Mouse (Mus musculus): ENCODE data around the gene Mrln. TPM values are rescaled to one million over a fixed set of nuclear protein-coding genes. Genes with fewer than 3 reads are reported as not detected.

The Mrln gene
- polyA plus RNA-seq, 1 experiment from 2014 or later = 0.59 TPM

- Histone ChIP-seq H3K9me3 (ENCODE audit: control insufficient read depth, low read length) (no peaks in the 10 kb centered on the region), H3K4me3 (replicated peaks; ENCODE audit: low read length) (no peak overlapping the region), H3K4me1 (replicated peaks; ENCODE audit: control insufficient read depth, insufficient read depth, low read length) (peaks cover 17% of the 10 kb centered on the region), H3K27ac (peak overlapping the region; percentile 68), H3K27me3 (ENCODE audit: control insufficient read depth, insufficient read depth, low read length) (no peaks in the 10 kb centered on the region), H3K36me3 (replicated peaks; ENCODE audit: control insufficient read depth, insufficient read depth) (peaks cover 37% of the 10 kb centered on the region), H3K4me2 (replicated peaks) (no peak overlapping the region), H3K9ac (peak overlapping the region; percentile 25; the same call in 1 of the 2 replicates)
- DNase-seq (ENCODE audit: low spot score) = no peak
- 81% methylated on average over 13 of the region's 13 CpGs for WGBS
- no peak for ATAC-seq (ENCODE audit: low FRiP score)
These were observed 36.1 kb upstream of the Mrln start for GRCm38 (mm10) chr10:70168396-70168795.

- Histone ChIP-seq H3K4me2 (replicated peaks) (no peak overlapping the region; the same call in 1 of the 2 replicates), H3K4me3 (replicated peaks; ENCODE audit: low read length) (no peak overlapping the region), H3K9me3 (ENCODE audit: control insufficient read depth, low read length) (no peaks in the 10 kb centered on the region), H3K4me1 (replicated peaks; ENCODE audit: control insufficient read depth, insufficient read depth, low read length) (peaks cover 17% of the 10 kb centered on the region), H3K36me3 (replicated peaks; ENCODE audit: control insufficient read depth, insufficient read depth) (peaks cover 37% of the 10 kb centered on the region), H3K9ac (peak overlapping the region; percentile 25; the same call in 1 of the 2 replicates), H3K27me3 (ENCODE audit: control insufficient read depth, insufficient read depth, low read length) (no peaks in the 10 kb centered on the region), H3K27ac (peak overlapping the region; percentile 68)
- WGBS = 41% methylated on average over 18 of the region's 18 CpGs
- ATAC-seq (ENCODE audit: low FRiP score) (peak; percentile 38; the same call in 1 of the 2 replicates), DNase-seq (ENCODE audit: low spot score) (no peak)
These were observed 35.4 kb upstream of the Mrln start for GRCm38 (mm10) chr10:70169044-70169443.

GRCm38 (mm10) chr10:70173314-70173713 is 31.1 kb upstream of the Mrln start:
- ATAC-seq (ENCODE audit: low FRiP score) = peak; percentile 44; the same call in 1 of the 2 replicates
- H3K36me3 ChIP-seq (replicated peaks; ENCODE audit: control insufficient read depth, insufficient read depth) = peaks cover 39% of the 10 kb centered on the region
- WGBS = 61% methylated on average over 3 of the region's 3 CpGs

GRCm38 (mm10) chr10:70174494-70175190 is 29.8 kb upstream of the Mrln start:
- Histone ChIP-seq H3K27ac (no peak overlapping the region), H3K27me3 (ENCODE audit: control insufficient read depth, insufficient read depth, low read length) (no peaks in the 10 kb centered on the region), H3K4me2 (replicated peaks) (no peak overlapping the region), H3K4me3 (replicated peaks; ENCODE audit: low read length) (no peak overlapping the region), H3K36me3 (replicated peaks; ENCODE audit: control insufficient read depth, insufficient read depth) (peaks cover 33% of the 10 kb centered on the region), H3K4me1 (replicated peaks; ENCODE audit: control insufficient read depth, insufficient read depth, low read length) (no peaks in the 10 kb centered on the region), H3K9me3 (ENCODE audit: control insufficient read depth, low read length) (no peaks in the 10 kb centered on the region), H3K9ac (no peak overlapping the region)
- ATAC-seq (ENCODE audit: low FRiP score) (no peak), DNase-seq (ENCODE audit: low spot score) (no peak)
- WGBS = 77% methylated on average over 16 of the region's 16 CpGs

More at GRCm38 (mm10) chr10:70173314-70173713, 31.1 kb upstream of the Mrln start:
- Histone ChIP-seq H3K4me1 (replicated peaks; ENCODE audit: control insufficient read depth, insufficient read depth, low read length) (peaks cover 12% of the 10 kb centered on the region), H3K4me2 (replicated peaks) (no peak overlapping the region), H3K9ac (no peak overlapping the region), H3K27ac (no peak overlapping the region), H3K27me3 (ENCODE audit: control insufficient read depth, insufficient read depth, low read length) (no peaks in the 10 kb centered on the region), H3K4me3 (replicated peaks; ENCODE audit: low read length) (no peak overlapping the region), H3K9me3 (ENCODE audit: control insufficient read depth, low read length) (no peaks in the 10 kb centered on the region)
- DNase-seq (ENCODE audit: low spot score) = peak; percentile 60

GRCm38 (mm10) chr10:70180727-70181126 is 23.7 kb upstream of the Mrln start:
- no peak overlapping the region for H3K4me2 ChIP-seq (replicated peaks)
- WGBS = 93% methylated on average over 9 of the region's 9 CpGs
- no peaks in the 10 kb centered on the region for H3K9me3 ChIP-seq (ENCODE audit: control insufficient read depth, low read length)
- no peaks in the 10 kb centered on the region for H3K27me3 ChIP-seq (ENCODE audit: control insufficient read depth, insufficient read depth, low read length)
- no peak overlapping the region for H3K4me3 ChIP-seq (replicated peaks; ENCODE audit: low read length)
- H3K9ac ChIP-seq = no peak overlapping the region
- H3K4me1 ChIP-seq (replicated peaks; ENCODE audit: control insufficient read depth, insufficient read depth, low read length) = peaks cover 9% of the 10 kb centered on the region
- DNase-seq (ENCODE audit: low spot score) = no peak
- H3K36me3 ChIP-seq (replicated peaks; ENCODE audit: control insufficient read depth, insufficient read depth) = peaks cover 17% of the 10 kb centered on the region; the same call in 1 of the 2 replicates
- ATAC-seq (ENCODE audit: low FRiP score) = no peak
- H3K27ac ChIP-seq = no peak overlapping the region

- Histone ChIP-seq H3K9ac (no peak overlapping the region), H3K27me3 (ENCODE audit: control insufficient read depth, insufficient read depth, low read length) (no peaks in the 10 kb centered on the region), H3K4me3 (replicated peaks; ENCODE audit: low read length) (no peak overlapping the region), H3K9me3 (ENCODE audit: control insufficient read depth, low read length) (no peaks in the 10 kb centered on the region), H3K4me1 (replicated peaks; ENCODE audit: control insufficient read depth, insufficient read depth, low read length) (peaks cover 9% of the 10 kb centered on the region), H3K36me3 (replicated peaks; ENCODE audit: control insufficient read depth, insufficient read depth) (peaks cover 17% of the 10 kb centered on the region; the same call in 1 of the 2 replicates), H3K4me2 (replicated peaks) (no peak overlapping the region), H3K27ac (no peak overlapping the region)
- WGBS = 84% methylated on average over 11 of the region's 11 CpGs
- ATAC-seq (ENCODE audit: low FRiP score) (no peak), DNase-seq (ENCODE audit: low spot score) (no peak)
These were observed 23.0 kb upstream of the Mrln start for GRCm38 (mm10) chr10:70181279-70181972.

GRCm38 (mm10) chr10:70183210-70184080 is 21.0 kb upstream of the Mrln start:
- no peak overlapping the region for H3K9ac ChIP-seq
- H3K36me3 ChIP-seq (replicated peaks; ENCODE audit: control insufficient read depth, insufficient read depth) = peaks cover 25% of the 10 kb centered on the region
- H3K4me3 ChIP-seq (replicated peaks; ENCODE audit: low read length) = no peak overlapping the region
- H3K27me3 ChIP-seq (ENCODE audit: control insufficient read depth, insufficient read depth, low read length) = no peaks in the 10 kb centered on the region
- DNase-seq (ENCODE audit: low spot score) (no peak), ATAC-seq (ENCODE audit: low FRiP score) (peak; percentile 34; the same call in 1 of the 2 replicates)
- H3K9me3 ChIP-seq (ENCODE audit: control insufficient read depth, low read length) = no peaks in the 10 kb centered on the region
- 0 out of 2 replicates have a peak overlapping the region, but pooled peaks have one; percentile 9 for H3K27ac ChIP-seq
- H3K4me1 ChIP-seq (replicated peaks; ENCODE audit: control insufficient read depth, insufficient read depth, low read length) = peaks cover 9% of the 10 kb centered on the region
- WGBS = 57% methylated on average over 15 of the region's 15 CpGs
- H3K4me2 ChIP-seq (replicated peaks) = no peak overlapping the region

- H3K4me1 ChIP-seq (replicated peaks; ENCODE audit: control insufficient read depth, insufficient read depth, low read length) = peaks cover 9% of the 10 kb centered on the region
- DNase-seq (ENCODE audit: low spot score) (peak; percentile 60), ATAC-seq (ENCODE audit: low FRiP score) (peak; percentile 47; the same call in 1 of the 2 replicates)
- H3K9me3 ChIP-seq (ENCODE audit: control insufficient read depth, low read length) = no peaks in the 10 kb centered on the region
- H3K27ac ChIP-seq = no peak overlapping the region
- no peak overlapping the region for H3K4me2 ChIP-seq (replicated peaks)
- H3K9ac ChIP-seq = no peak overlapping the region
- 78% methylated on average over 9 of the region's 9 CpGs for WGBS
- H3K36me3 ChIP-seq (replicated peaks; ENCODE audit: control insufficient read depth, insufficient read depth) = peaks cover 41% of the 10 kb centered on the region
- H3K27me3 ChIP-seq (ENCODE audit: control insufficient read depth, insufficient read depth, low read length) = no peaks in the 10 kb centered on the region
- no peak overlapping the region for H3K4me3 ChIP-seq (replicated peaks; ENCODE audit: low read length)
These were observed 18.3 kb upstream of the Mrln start for GRCm38 (mm10) chr10:70186136-70186535.

GRCm38 (mm10) chr10:70186586-70186985 is 17.9 kb upstream of the Mrln start:
- no peak overlapping the region for H3K4me3 ChIP-seq (replicated peaks; ENCODE audit: low read length)
- no peak overlapping the region for H3K4me2 ChIP-seq (replicated peaks)
- H3K9ac ChIP-seq = no peak overlapping the region
- DNase-seq (ENCODE audit: low spot score) = no peak
- H3K4me1 ChIP-seq (replicated peaks; ENCODE audit: control insufficient read depth, insufficient read depth, low read length) = peaks cover 9% of the 10 kb centered on the region
- no peak for ATAC-seq (ENCODE audit: low FRiP score)
- H3K36me3 ChIP-seq (replicated peaks; ENCODE audit: control insufficient read depth, insufficient read depth) = peaks cover 41% of the 10 kb centered on the region
- no peaks in the 10 kb centered on the region for H3K9me3 ChIP-seq (ENCODE audit: control insufficient read depth, low read length)
- no peaks in the 10 kb centered on the region for H3K27me3 ChIP-seq (ENCODE audit: control insufficient read depth, insufficient read depth, low read length)
- 94% methylated on average over 7 of the region's 7 CpGs for WGBS
- H3K27ac ChIP-seq = no peak overlapping the region
